25 mouse cellular contexts compared by ENCODE assay signal in the genomic region with DNA sequence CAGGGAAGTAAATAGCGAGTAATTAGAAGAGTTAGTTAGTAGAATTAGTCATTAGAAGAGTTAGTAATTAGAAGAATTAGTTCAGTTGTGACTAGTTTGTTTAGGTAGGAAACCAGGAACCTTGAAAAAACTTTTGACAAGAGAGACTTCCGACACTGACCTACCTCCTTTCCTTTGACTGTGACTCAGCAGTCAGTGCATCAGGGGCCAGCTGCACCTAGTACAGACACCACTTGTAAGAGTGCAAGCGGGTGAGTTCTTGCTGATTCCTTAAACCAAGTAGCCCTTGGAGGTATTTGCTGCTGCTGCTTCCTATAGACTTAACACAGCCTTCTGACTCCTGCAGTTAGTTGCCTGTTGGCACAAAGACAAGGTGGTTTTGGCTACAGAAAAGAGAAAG. TPM values are rescaled to one million over a fixed set of nuclear protein-coding genes. Genes with fewer than 3 reads are reported as not detected.
DNase-seq lines count a peak whose midpoint lies in the region; ATAC-seq and TF ChIP-seq lines count a peak whose summit lies in the region.
"Had no signal": no experiment of that assay in that cellular context is flagged by ENCODE, and none has a peak within 500 bp of the region (broad histone marks: within the 10 kb centered on the region; RNA-seq: fewer than 3 reads in every experiment).

No protein-coding gene starts in this region.

- H3K4me2 ChIP-seq in kidney, postnatal 0 days (ENCODE audit: low read length): no peak overlapping the region
- no peak overlapping the region for H3K4me2 ChIP-seq in forebrain, embryonic 16.5 days (ENCODE audit: low read length)
- H3K4me2 ChIP-seq: embryonic facial prominence, embryonic 13.5 days; embryonic facial prominence, embryonic 15.5 days; forebrain, embryonic 12.5 days had no signal

- H3K4me3 ChIP-seq in gastrocnemius, adult 2 months: no peak overlapping the region
- no peak overlapping the region for H3K4me3 ChIP-seq in kidney, postnatal 0 days (replicated peaks; ENCODE audit: low read depth, low read length)
- H3K4me3 ChIP-seq in forebrain, embryonic 16.5 days (replicated peaks; ENCODE audit: low read length): no peak overlapping the region
- H3K4me3 ChIP-seq: embryonic facial prominence, embryonic 13.5 days; embryonic facial prominence, embryonic 15.5 days; erythroblast, embryonic 14.5 days; forebrain, embryonic 10.5 days; forebrain, embryonic 12.5 days had no signal

- intact Hi-C loops in gastrocnemius, adult 2 months (cut with DNase I): no loop called here

- H3K27ac ChIP-seq in gastrocnemius, adult 2 months: peak overlapping the region; percentile 20; the same call in 1 of the 2 replicates
- no peak overlapping the region for H3K27ac ChIP-seq in kidney, postnatal 0 days
- no peak overlapping the region for H3K27ac ChIP-seq in forebrain, embryonic 16.5 days (ENCODE audit: low read length)
- H3K27ac ChIP-seq: embryonic facial prominence, embryonic 13.5 days; embryonic facial prominence, embryonic 15.5 days; forebrain, embryonic 10.5 days; forebrain, embryonic 12.5 days had no signal

- 0 out of 2 replicates have a peak overlapping the region, but pooled peaks have one; percentile 4 for H3K9ac ChIP-seq in kidney, postnatal 0 days (ENCODE audit: low read depth, low read length)
- no peak overlapping the region for H3K9ac ChIP-seq in forebrain, embryonic 16.5 days (replicated peaks; ENCODE audit: low read depth, low read length)
- H3K9ac ChIP-seq: embryonic facial prominence, embryonic 13.5 days; embryonic facial prominence, embryonic 15.5 days; forebrain, embryonic 12.5 days; forebrain, postnatal 0 days had no signal

- H3K36me3 ChIP-seq in kidney, postnatal 0 days (ENCODE audit: insufficient read depth, low read length): peaks cover 35% of the 10 kb centered on the region
- H3K36me3 ChIP-seq in forebrain, embryonic 16.5 days (ENCODE audit: control insufficient read depth, insufficient read depth): peaks cover 23% of the 10 kb centered on the region

- no peaks in the 10 kb centered on the region for H3K27me3 ChIP-seq in kidney, postnatal 0 days (ENCODE audit: insufficient read depth, low read length)
- no peaks in the 10 kb centered on the region for H3K27me3 ChIP-seq in forebrain, embryonic 16.5 days (replicated peaks; ENCODE audit: control insufficient read depth, insufficient read depth, low read length)
- H3K27me3 ChIP-seq: embryonic facial prominence, embryonic 13.5 days; embryonic facial prominence, embryonic 15.5 days; forebrain, embryonic 12.5 days had no signal

- 81% methylated on average over 3 of the region's 3 CpGs for WGBS in kidney, postnatal 0 days
- 86% methylated on average over 3 of the region's 3 CpGs for WGBS in forebrain, embryonic 16.5 days

- DNase-seq in gastrocnemius, adult 2 months: no peak
- DNase-seq in gastrocnemius, postnatal 4 days (ENCODE audit: low spot score in 2 of 2): no peak
- no peak for DNase-seq in kidney, postnatal 0 days (ENCODE audit: low spot score)
- DNase-seq in kidney, adult 18-20 months: no peak
- peak; percentile 74 for DNase-seq in 416B (ENCODE audit: low read depth)
- no peak for DNase-seq in adrenal gland, postnatal 14 days
- DNase-seq: adrenal gland, adult 8-10 months; adrenal gland, postnatal 25 days; cerebellum, adult 11-12 months; cerebellum, adult 2 months; cerebellum, adult 9-10 months; cerebellum, postnatal 10 days; cerebellum, postnatal 25 days; embryo, embryonic 11 days; forebrain, postnatal 0 days had no signal

- H3K4me1 ChIP-seq in kidney, postnatal 0 days (replicated peaks; ENCODE audit: insufficient read depth, low read length): no peaks in the 10 kb centered on the region
- H3K4me1 ChIP-seq in forebrain, embryonic 16.5 days (replicated peaks; ENCODE audit: control insufficient read depth, insufficient read depth, low read length): peaks cover 2% of the 10 kb centered on the region; the same call in 1 of the 2 replicates
- H3K4me1 ChIP-seq: forebrain, embryonic 10.5 days; forebrain, embryonic 12.5 days had no signal

- H3K9me3 ChIP-seq in kidney, postnatal 0 days (replicated peaks; ENCODE audit: low read length): no peaks in the 10 kb centered on the region
- no peaks in the 10 kb centered on the region for H3K9me3 ChIP-seq in forebrain, embryonic 16.5 days (ENCODE audit: control insufficient read depth, low read length)
- H3K9me3 ChIP-seq: embryonic facial prominence, embryonic 13.5 days; embryonic facial prominence, embryonic 15.5 days; forebrain, embryonic 10.5 days; forebrain, embryonic 12.5 days had no signal

- no peak for TF ChIP-seq CTCF in gastrocnemius, adult 2 months (IDR thresholded peaks at IDR 0.05)
- TF ChIP-seq CTCF in kidney, postnatal 0 days (IDR thresholded peaks at IDR 0.05; ENCODE audit: low read depth): no peak

- no peak for ATAC-seq in kidney, postnatal 0 days (replicated peaks; ENCODE audit: low FRiP score, low read depth)
- peak; percentile 77 for ATAC-seq in common myeloid progenitor, adult 5-6 weeks (replicated peaks; ENCODE audit: low read depth, poor library complexity, severe bottlenecking)
- no peak for ATAC-seq in forebrain, embryonic 16.5 days
- ATAC-seq: activated CD4-positive, CD25-positive, alpha-beta regulatory T cell, adult 4 months; forebrain, embryonic 14.5 days; forebrain, postnatal 0 days had no signal

RNA-seq across cellular contexts. Expression of a gene that starts 17.3 kb away (rescaled TPM):
- 10 to 100 TPM; 32.0 to 33.8 TPM for total RNA-seq in gastrocnemius, adult 2 months (2021)
- 10 to 100 TPM; 64.3 to 69.4 TPM for total RNA-seq in gastrocnemius, postnatal 4 days (2021)
- polyA plus RNA-seq in kidney, postnatal 0 days (2015; fragmentation: Nextera tagmentation; extraction: Ambion mirVana): 76.1 and 81.0 TPM in 2 replicates
- total RNA-seq in common myeloid progenitor, adult 5-6 weeks (2017): 103 and 108 TPM in 2 replicates
- 143 and 156 TPM in 2 replicates for polyA plus RNA-seq in forebrain, embryonic 16.5 days (2015; fragmentation: Nextera tagmentation; extraction: Ambion mirVana)
- 69.2 and 73.4 TPM in 2 replicates for total RNA-seq in adrenal gland, postnatal 14 days (2021)

RNA-seq across cellular contexts. Expression of a gene that starts 30.9 kb away (rescaled TPM):
- 1 to 10 TPM; 1.2 to 4.0 TPM for total RNA-seq in gastrocnemius, adult 2 months (2021)
- 10 to 100 TPM in 1 of 2 experiments, 1 to 10 TPM in 1; 9.9 to 10.4 TPM for total RNA-seq in gastrocnemius, postnatal 4 days (2021)
- polyA plus RNA-seq in kidney, postnatal 0 days (2015; fragmentation: Nextera tagmentation; extraction: Ambion mirVana): 2.7 and 3.9 TPM in 2 replicates
- total RNA-seq in common myeloid progenitor, adult 5-6 weeks (2017): not detected in 2 replicates
- polyA plus RNA-seq in forebrain, embryonic 16.5 days (2015; fragmentation: Nextera tagmentation; extraction: Ambion mirVana): not detected in 2 replicates
- total RNA-seq in adrenal gland, postnatal 14 days (2021): 8.7 TPM in 2 replicates
- total RNA-seq: MEL had no signal
- polyA plus RNA-seq: activated CD4-positive, CD25-positive, alpha-beta regulatory T cell, adult 4 months; erythroblast, embryonic 14.5 days; forebrain, embryonic 14.5 days had no signal

RNA-seq across cellular contexts. Expression of a gene that starts 47.4 kb away (rescaled TPM):
- total RNA-seq in gastrocnemius, adult 2 months (2021): 10 to 100 TPM; 16.3 to 25.4 TPM
- 10 to 100 TPM; 21.0 to 21.1 TPM for total RNA-seq in gastrocnemius, postnatal 4 days (2021)
- 43.0 and 45.4 TPM in 2 replicates for polyA plus RNA-seq in kidney, postnatal 0 days (2015; fragmentation: Nextera tagmentation; extraction: Ambion mirVana)
- total RNA-seq in common myeloid progenitor, adult 5-6 weeks (2017): 26.5 and 26.8 TPM in 2 replicates
- polyA plus RNA-seq in forebrain, embryonic 16.5 days (2015; fragmentation: Nextera tagmentation; extraction: Ambion mirVana): 36.7 and 38.3 TPM in 2 replicates
- total RNA-seq in adrenal gland, postnatal 14 days (2021): 130 and 140 TPM in 2 replicates

RNA-seq across cellular contexts. Expression of a gene that starts 52.6 kb away (rescaled TPM):
- 1 to 10 TPM; 1.7 to 2.6 TPM for total RNA-seq in gastrocnemius, adult 2 months (2021)
- 1 to 10 TPM; 1.3 to 1.4 TPM for total RNA-seq in gastrocnemius, postnatal 4 days (2021)
- polyA plus RNA-seq in kidney, postnatal 0 days (2015; fragmentation: Nextera tagmentation; extraction: Ambion mirVana): 27.5 and 31.8 TPM in 2 replicates
- total RNA-seq in common myeloid progenitor, adult 5-6 weeks (2017): 0.27 and 0.44 TPM in 2 replicates
- polyA plus RNA-seq in forebrain, embryonic 16.5 days (2015; fragmentation: Nextera tagmentation; extraction: Ambion mirVana): 21.5 and 29.7 TPM in 2 replicates
- total RNA-seq in adrenal gland, postnatal 14 days (2021): 32.4 and 34.6 TPM in 2 replicates
